ENCODE assay signal across 8 mouse cellular contexts in genomic region chrX:74254888-74255565, GRCm38 (mm10). TPM values are rescaled to one million over a fixed set of nuclear protein-coding genes. Genes with fewer than 3 reads are reported as not detected.
DNase-seq lines count a peak whose midpoint lies in the region; ATAC-seq and TF ChIP-seq lines count a peak whose summit lies in the region.

No protein-coding gene starts in this region.

- H3K27ac ChIP-seq in thymus, adult 2 months (ENCODE audit: control insufficient read depth, insufficient read depth, low read length), result peak overlapping the region; percentile 87
- H3K27ac ChIP-seq in limb, embryonic 14.5 days (replicated peaks; ENCODE audit: low read depth, low read length), result peak overlapping the region; percentile 88
- H3K27ac ChIP-seq in olfactory bulb, adult 2 months (ENCODE audit: insufficient read depth, low read depth, low read length), result peak overlapping the region; percentile 100

- TF ChIP-seq POLR2A in thymus, adult 2 months (IDR thresholded peaks at IDR 0.05; ENCODE audit: control insufficient read depth, extremely low read depth, insufficient read depth, low read length, poor library complexity), result no peak
- TF ChIP-seq POLR2A in limb, embryonic 14.5 days (IDR thresholded peaks at IDR 0.05; ENCODE audit: borderline replicate concordance, extremely low read depth, insufficient read depth, insufficient read length), result no peak
- TF ChIP-seq POLR2A in olfactory bulb, adult 2 months (IDR thresholded peaks at IDR 0.05; ENCODE audit: insufficient read depth, low read depth, low read length), result no peak

- peaks cover 7% of the 10 kb centered on the region for H3K4me1 ChIP-seq in thymus, adult 2 months (replicated peaks; ENCODE audit: control insufficient read depth, insufficient read depth, low read length)
- no peaks in the 10 kb centered on the region for H3K4me1 ChIP-seq in limb, embryonic 14.5 days (ENCODE audit: control insufficient read depth, insufficient read depth, low read length)
- peaks cover 5% of the 10 kb centered on the region for H3K4me1 ChIP-seq in olfactory bulb, adult 2 months (ENCODE audit: control insufficient read depth, insufficient read depth, low read length)

- H3K36me3 ChIP-seq in thymus, adult 2 months (ENCODE audit: control insufficient read depth, insufficient read depth, low read length), result peaks cover 9% of the 10 kb centered on the region; the same call in 1 of the 2 replicates
- H3K36me3 ChIP-seq in limb, embryonic 14.5 days (ENCODE audit: control insufficient read depth, insufficient read depth, low read length), result peaks cover 24% of the 10 kb centered on the region

- peak; percentile 5 for DNase-seq in thymus, adult 2 months
- no peak for DNase-seq in thymus, postnatal 0 days (ENCODE audit: low spot score)
- no peak for DNase-seq in limb, embryonic 14.5 days (ENCODE audit: low spot score)
- no peak for DNase-seq in right cerebral cortex, postnatal 25 days
- DNase-seq in urinary bladder, adult 18-20 months (ENCODE audit: low spot score in 2 of 2), result no peak
- no peak for DNase-seq in yolk sac, embryonic 10.5 days (ENCODE audit: low spot score)

- peak; percentile 56 for ATAC-seq in erythroid progenitor cell, adult 5-6 weeks (replicated peaks; ENCODE audit: low FRiP score, poor library complexity, severe bottlenecking)
- ATAC-seq in limb, embryonic 14.5 days (ENCODE audit: low FRiP score, low read depth), result no peak; the same call in 1 of the 2 replicates

- peak overlapping the region; percentile 96 for H3K4me3 ChIP-seq in thymus, adult 2 months (ENCODE audit: control insufficient read depth, insufficient read depth, low read length)
- H3K4me3 ChIP-seq in limb, embryonic 14.5 days (replicated peaks; ENCODE audit: low read length), result peak overlapping the region; percentile 54
- H3K4me3 ChIP-seq in olfactory bulb, adult 2 months (ENCODE audit: insufficient read depth, low read depth, low read length), result peak overlapping the region; percentile 97

- WGBS in thymus, adult 2 months, result 2% methylated on average over 31 of the region's 31 CpGs
- 28% methylated on average over 31 of the region's 31 CpGs for WGBS in limb, embryonic 14.5 days
- 15% methylated on average over 31 of the region's 31 CpGs for WGBS in olfactory bulb, adult 2 months

- H3K4me2 ChIP-seq in limb, embryonic 14.5 days (replicated peaks; ENCODE audit: low read depth, low read length, severe bottlenecking), result peak overlapping the region; percentile 54

- H3K9ac ChIP-seq in limb, embryonic 14.5 days (ENCODE audit: low read depth, low read length, severe bottlenecking), result peak overlapping the region; percentile 76

- H3K9me3 ChIP-seq in limb, embryonic 14.5 days (ENCODE audit: control insufficient read depth, low read length), result no peaks in the 10 kb centered on the region

- H3K27me3 ChIP-seq in thymus, adult 2 months (ENCODE audit: control insufficient read depth, insufficient read depth, low read length), result no peaks in the 10 kb centered on the region
- no peaks in the 10 kb centered on the region for H3K27me3 ChIP-seq in limb, embryonic 14.5 days (ENCODE audit: control insufficient read depth, insufficient read depth, low read length)

- no peak for TF ChIP-seq CTCF in thymus, adult 2 months (IDR thresholded peaks at IDR 0.05; ENCODE audit: borderline replicate concordance, control insufficient read depth, extremely low read depth, insufficient read depth, low read length, poor library complexity)
- TF ChIP-seq CTCF in olfactory bulb, adult 2 months (IDR thresholded peaks at IDR 0.05; ENCODE audit: insufficient read depth, low read depth, low read length), result no peak

RNA-seq across cellular contexts. Expression of gene Emd, which starts 0.5 kb away (rescaled TPM):
- polyA plus RNA-seq in thymus, adult 2 months (2012; rRNA removed), result 97.7 and 111 TPM in 2 replicates
- 19.6 and 22.5 TPM in 2 replicates for polyA plus RNA-seq in thymus, postnatal 0 days (2015; fragmentation: Nextera tagmentation; extraction: Ambion mirVana)
- 39.3 and 44.4 TPM in 2 replicates for total RNA-seq in erythroid progenitor cell, adult 5-6 weeks (2015; ENCODE audit: low replicate concordance)
- total RNA-seq in erythroid progenitor cell, adult 5-6 weeks (2017; ENCODE audit: low replicate concordance), result 23.2 and 29.5 TPM in 2 replicates
- 107 and 143 TPM in 2 replicates for polyA plus RNA-seq in limb, embryonic 14.5 days (2012; rRNA removed)
- polyA plus RNA-seq in limb, embryonic 14.5 days (2014; fragmentation: Nextera tagmentation; extraction: Ambion mirVana), result 28.0 and 30.4 TPM in 2 replicates
- polyA plus RNA-seq in olfactory bulb, adult 2 months (2012; ENCODE audit: insufficient read depth, insufficient read length, low replicate concordance, missing spikeins), result not detected in 2 replicates

RNA-seq across cellular contexts. Expression of gene Flna, which starts 5.4 kb away (rescaled TPM):
- 476 and 498 TPM in 2 replicates for polyA plus RNA-seq in thymus, adult 2 months (2012; rRNA removed)
- 108 and 110 TPM in 2 replicates for polyA plus RNA-seq in thymus, postnatal 0 days (2015; fragmentation: Nextera tagmentation; extraction: Ambion mirVana)
- 103 and 114 TPM in 2 replicates for total RNA-seq in erythroid progenitor cell, adult 5-6 weeks (2015; ENCODE audit: low replicate concordance)
- 122 and 133 TPM in 2 replicates for total RNA-seq in erythroid progenitor cell, adult 5-6 weeks (2017; ENCODE audit: low replicate concordance)
- polyA plus RNA-seq in limb, embryonic 14.5 days (2012; rRNA removed), result 573 and 611 TPM in 2 replicates
- 335 and 363 TPM in 2 replicates for polyA plus RNA-seq in limb, embryonic 14.5 days (2014; fragmentation: Nextera tagmentation; extraction: Ambion mirVana)
- polyA plus RNA-seq in olfactory bulb, adult 2 months (2012; ENCODE audit: insufficient read depth, insufficient read length, low replicate concordance, missing spikeins), result 372 TPM in 1 of 2 replicates, not detected in the other

RNA-seq across cellular contexts. Expression of gene Rpl10, which starts 15.6 kb away (rescaled TPM):
- polyA plus RNA-seq in thymus, adult 2 months (2012; rRNA removed), result 1,443 and 1,552 TPM in 2 replicates
- 838 and 891 TPM in 2 replicates for polyA plus RNA-seq in thymus, postnatal 0 days (2015; fragmentation: Nextera tagmentation; extraction: Ambion mirVana)
- 718 and 731 TPM in 2 replicates for total RNA-seq in erythroid progenitor cell, adult 5-6 weeks (2015; ENCODE audit: low replicate concordance)
- total RNA-seq in erythroid progenitor cell, adult 5-6 weeks (2017; ENCODE audit: low replicate concordance), result 354 and 377 TPM in 2 replicates
- polyA plus RNA-seq in limb, embryonic 14.5 days (2012; rRNA removed), result 2,306 and 2,672 TPM in 2 replicates
- polyA plus RNA-seq in limb, embryonic 14.5 days (2014; fragmentation: Nextera tagmentation; extraction: Ambion mirVana), result 939 and 993 TPM in 2 replicates
- polyA plus RNA-seq in olfactory bulb, adult 2 months (2012; ENCODE audit: insufficient read depth, insufficient read length, low replicate concordance, missing spikeins), result not detected in 2 replicates

RNA-seq across cellular contexts. Expression of gene Taz, which starts 26.7 kb away (rescaled TPM):
- polyA plus RNA-seq in thymus, adult 2 months (2012; rRNA removed), result 94.6 and 111 TPM in 2 replicates
- 66.0 and 71.6 TPM in 2 replicates for polyA plus RNA-seq in thymus, postnatal 0 days (2015; fragmentation: Nextera tagmentation; extraction: Ambion mirVana)
- 41.8 and 53.2 TPM in 2 replicates for total RNA-seq in erythroid progenitor cell, adult 5-6 weeks (2015; ENCODE audit: low replicate concordance)
- total RNA-seq in erythroid progenitor cell, adult 5-6 weeks (2017; ENCODE audit: low replicate concordance), result 13.8 and 18.6 TPM in 2 replicates
- 99.7 and 116 TPM in 2 replicates for polyA plus RNA-seq in limb, embryonic 14.5 days (2012; rRNA removed)
- 64.0 and 70.6 TPM in 2 replicates for polyA plus RNA-seq in limb, embryonic 14.5 days (2014; fragmentation: Nextera tagmentation; extraction: Ambion mirVana)
- polyA plus RNA-seq in olfactory bulb, adult 2 months (2012; ENCODE audit: insufficient read depth, insufficient read length, low replicate concordance, missing spikeins), result not detected in 2 replicates

RNA-seq across cellular contexts. Expression of gene Dnase1l1, which starts 27.1 kb away (rescaled TPM):
- 10.3 and 15.0 TPM in 2 replicates for polyA plus RNA-seq in thymus, adult 2 months (2012; rRNA removed)
- polyA plus RNA-seq in thymus, postnatal 0 days (2015; fragmentation: Nextera tagmentation; extraction: Ambion mirVana), result 8.1 and 9.0 TPM in 2 replicates
- 108 and 154 TPM in 2 replicates for total RNA-seq in erythroid progenitor cell, adult 5-6 weeks (2015; ENCODE audit: low replicate concordance)
- total RNA-seq in erythroid progenitor cell, adult 5-6 weeks (2017; ENCODE audit: low replicate concordance), result 73.7 and 110 TPM in 2 replicates
- polyA plus RNA-seq in limb, embryonic 14.5 days (2012; rRNA removed), result 20.2 and 24.3 TPM in 2 replicates
- 12.8 and 14.4 TPM in 2 replicates for polyA plus RNA-seq in limb, embryonic 14.5 days (2014; fragmentation: Nextera tagmentation; extraction: Ambion mirVana)
- not detected in 2 replicates for polyA plus RNA-seq in olfactory bulb, adult 2 months (2012; ENCODE audit: insufficient read depth, insufficient read length, low replicate concordance, missing spikeins)
